Mouse (Mus musculus) ovary, postnatal 36 days (tissue): Measurements from ENCODE around the gene Epc2.

Source experiments
- DNase-seq: peaks from one replicate; pipeline ENCODE4 v3.0.0; 2022; ENCODE audit warnings: low spot score, mixed read lengths

Gene Epc2

GRCm38 (mm10) chr2:49570778-49571101, 119.5 kb downstream of the Epc2 start:
- DNase-seq: no peak

- no peak for DNase-seq
Measured at GRCm38 (mm10) chr2:49571159-49571920, 120.1 kb downstream of the Epc2 start.

- no peak for DNase-seq
Measured at GRCm38 (mm10) chr2:49572111-49572642, 120.9 kb downstream of the Epc2 start.

GRCm38 (mm10) chr2:49572684-49573083, 121.4 kb downstream of the Epc2 start:
- DNase-seq: no peak

- no peak for DNase-seq
Measured at GRCm38 (mm10) chr2:49573282-49573681, 122.0 kb downstream of the Epc2 start.

GRCm38 (mm10) chr2:49580585-49580984, 129.3 kb downstream of the Epc2 start:
- DNase-seq: no peak

- DNase-seq: no peak
Measured at GRCm38 (mm10) chr2:49582546-49582945, 131.3 kb downstream of the Epc2 start.

- DNase-seq: no peak
Measured at GRCm38 (mm10) chr2:49583311-49583710, 132.0 kb downstream of the Epc2 start.

- DNase-seq: no peak
Measured at GRCm38 (mm10) chr2:49590450-49590849, 139.2 kb downstream of the Epc2 start.

GRCm38 (mm10) chr2:49592926-49593325, 141.6 kb downstream of the Epc2 start:
- DNase-seq: no peak

GRCm38 (mm10) chr2:49594886-49595285, 143.6 kb downstream of the Epc2 start:
- no peak for DNase-seq

- no peak for DNase-seq
Measured at GRCm38 (mm10) chr2:49596318-49596717, 145.0 kb downstream of the Epc2 start.

GRCm38 (mm10) chr2:49600021-49600681, 148.9 kb downstream of the Epc2 start:
- DNase-seq: no peak
